Mouse (Mus musculus) T-helper 17 cell (primary cell): ENCODE measurements around the gene Rarg.

Experiments used
- in situ Hi-C, 2 experiments: fragments of 300-600 bp; cut with MboI, MseI; formaldehyde crosslinking; loops; 1 replicate in 1 of 2; 2 replicates in 1 of 2; pipeline ENCODE4 v1.15.1; 2025; ENCODE audit warnings: high pct_unique_total_duplicates in 2 of 2

Gene Rarg

DNA sequence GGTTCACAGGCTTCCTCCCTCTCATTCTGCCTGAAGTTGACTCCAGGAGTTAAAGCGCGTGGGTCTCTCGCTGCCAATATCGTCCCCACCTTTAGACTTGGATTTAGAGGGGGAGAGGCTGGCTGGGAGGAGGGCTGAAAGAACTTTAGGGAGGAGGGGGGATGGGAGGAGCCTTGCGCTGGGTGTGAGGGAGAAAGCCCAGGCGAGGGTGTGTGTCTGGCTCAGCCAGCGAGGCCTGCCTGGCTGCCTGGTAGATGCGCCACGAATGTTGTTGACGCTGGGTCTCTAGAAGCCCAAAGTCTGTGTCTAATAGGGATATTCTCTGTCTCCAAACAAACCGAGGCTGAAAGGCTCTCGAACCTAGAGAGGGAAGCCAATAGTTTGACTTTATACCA, 756 bp upstream of the Rarg start:
- in situ Hi-C loops, result no loop called here

DNA sequence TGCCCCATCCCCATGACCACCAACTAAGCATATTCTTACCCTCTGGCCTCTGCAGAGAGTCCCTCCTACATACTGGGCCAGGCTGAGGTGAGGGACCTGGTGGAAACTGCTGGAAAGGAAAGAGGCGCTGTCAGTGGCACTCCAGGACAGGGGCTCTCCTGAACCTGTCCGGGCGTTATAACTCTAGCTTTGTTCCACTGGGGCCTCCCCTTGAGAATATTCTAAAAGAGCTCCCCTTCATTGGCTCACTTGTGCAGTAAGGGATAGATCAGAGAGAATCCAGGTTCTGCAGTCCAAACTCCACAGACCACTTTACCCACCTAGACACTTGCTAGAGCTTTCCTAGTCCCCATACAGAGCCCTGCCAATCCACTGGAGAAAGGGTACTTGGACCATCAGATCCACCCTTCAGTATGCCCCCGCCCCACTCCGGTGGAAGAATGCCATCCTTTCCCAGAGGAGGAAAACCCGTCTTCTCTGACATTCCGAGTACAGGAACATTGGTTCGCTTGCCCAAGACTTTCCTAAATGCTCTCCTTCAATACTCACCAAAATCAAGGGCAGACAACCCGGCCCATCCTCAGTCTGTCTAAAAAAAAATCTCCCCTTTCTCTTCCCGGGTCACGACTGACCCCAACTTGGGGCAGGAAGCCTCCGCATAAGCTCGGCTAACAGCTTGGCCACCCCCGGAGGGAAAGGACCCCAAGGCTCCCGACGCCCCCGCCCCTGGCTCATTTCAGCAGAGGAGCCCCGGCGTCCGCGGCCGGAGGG, 701 bp downstream of the Rarg start:
- in situ Hi-C loops, result no loop called here

DNA sequence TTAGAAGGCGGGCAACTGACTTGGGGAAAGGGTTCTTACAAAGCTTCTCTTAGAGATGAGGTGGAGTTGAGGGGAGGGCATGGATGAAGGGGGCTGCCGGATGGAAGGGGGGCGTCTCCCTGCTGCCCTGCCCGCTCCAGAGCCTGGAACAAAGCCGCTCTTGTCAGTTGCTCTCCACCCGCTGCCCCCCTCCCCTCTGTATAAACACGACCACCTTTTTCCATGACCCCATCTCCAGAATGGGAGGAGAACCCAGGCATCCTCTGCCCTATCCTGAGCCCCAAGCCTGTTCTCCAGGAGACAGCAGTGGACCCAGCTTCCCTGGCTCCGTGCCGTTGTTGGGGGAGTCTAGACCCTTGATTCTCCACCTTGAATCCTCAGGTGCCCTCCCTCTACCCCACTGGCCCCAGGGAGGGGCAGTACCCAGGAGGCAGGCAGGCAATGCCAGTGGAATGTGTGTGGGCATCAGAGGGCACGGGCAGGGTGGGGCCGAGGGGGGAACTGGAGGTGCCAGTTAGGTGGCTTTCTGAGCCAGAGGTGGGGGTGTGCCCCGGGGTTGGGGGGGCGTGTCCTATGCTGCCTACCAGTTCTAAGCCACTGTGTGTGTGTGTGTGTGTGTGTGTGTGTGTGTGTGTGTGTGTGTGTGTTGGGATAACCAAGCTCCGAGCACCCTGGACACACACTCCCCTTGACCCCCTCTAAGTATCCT, 1.6 kb downstream of the Rarg start:
- in situ Hi-C loops, result no loop called here

DNA sequence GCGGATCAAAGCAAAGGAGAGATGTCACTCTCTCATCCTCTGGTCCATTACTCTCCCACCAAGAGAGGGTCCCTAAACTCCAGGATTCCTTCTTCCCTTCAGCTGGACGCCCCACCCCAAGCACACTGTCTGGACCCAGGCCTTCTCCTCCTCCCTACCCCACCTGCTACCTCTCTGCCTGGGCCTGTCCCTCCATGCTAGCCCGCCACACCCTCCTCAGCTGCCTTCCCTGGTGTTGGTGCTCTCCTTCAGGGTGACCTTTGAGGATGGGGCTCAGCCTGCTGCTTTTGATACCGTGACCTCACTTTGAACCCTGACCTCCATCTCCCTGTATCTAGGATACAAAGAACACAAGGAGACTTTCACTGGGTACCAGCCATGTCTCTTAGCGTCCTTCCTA, 6.8 kb downstream of the Rarg start:
- in situ Hi-C loops, result no loop called here

DNA sequence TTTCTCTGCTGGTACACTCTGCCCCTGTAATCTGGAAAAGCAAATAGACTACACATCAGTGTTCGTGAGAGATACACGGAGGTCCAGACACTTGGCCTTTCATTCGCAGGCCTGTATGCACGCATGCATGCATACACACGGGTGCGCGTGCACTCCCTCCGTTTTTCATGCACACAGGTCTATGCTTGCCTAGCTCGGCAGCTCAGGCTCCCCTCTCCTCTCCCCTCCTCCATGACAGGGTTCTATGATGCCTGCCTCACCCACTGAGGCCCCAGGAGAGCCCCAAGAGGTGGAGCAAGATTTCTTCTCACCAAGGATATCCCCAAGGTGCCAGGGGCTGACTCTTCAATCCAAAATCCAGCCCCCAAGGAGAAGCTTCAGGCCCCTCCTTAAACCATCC, 7.3 kb downstream of the Rarg start:
- in situ Hi-C loops, result no loop called here

DNA sequence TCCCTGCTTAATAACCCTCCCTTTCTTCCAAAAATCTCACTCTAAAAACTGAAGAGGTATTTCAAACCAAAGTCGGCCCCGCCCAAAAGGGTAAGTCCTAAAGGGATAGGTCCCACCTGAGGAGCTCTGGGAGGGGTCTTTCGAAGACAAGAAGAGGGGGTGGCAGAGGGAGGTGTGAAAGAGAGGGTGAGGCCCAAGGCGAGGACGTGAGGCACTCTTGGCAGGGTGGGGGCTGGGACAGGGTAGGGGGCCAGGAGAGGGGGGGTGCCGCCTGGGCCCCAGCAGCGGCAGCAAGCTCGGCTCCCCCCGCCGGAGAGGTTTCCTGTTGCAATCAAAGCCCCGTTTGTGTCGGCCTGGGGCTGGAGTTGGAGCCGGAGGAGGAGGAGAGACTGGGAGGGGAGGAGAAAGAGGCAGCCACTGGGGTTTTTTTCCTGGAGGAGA, 8.0 kb downstream of the Rarg start:
- in situ Hi-C loops, result no loop called here

DNA sequence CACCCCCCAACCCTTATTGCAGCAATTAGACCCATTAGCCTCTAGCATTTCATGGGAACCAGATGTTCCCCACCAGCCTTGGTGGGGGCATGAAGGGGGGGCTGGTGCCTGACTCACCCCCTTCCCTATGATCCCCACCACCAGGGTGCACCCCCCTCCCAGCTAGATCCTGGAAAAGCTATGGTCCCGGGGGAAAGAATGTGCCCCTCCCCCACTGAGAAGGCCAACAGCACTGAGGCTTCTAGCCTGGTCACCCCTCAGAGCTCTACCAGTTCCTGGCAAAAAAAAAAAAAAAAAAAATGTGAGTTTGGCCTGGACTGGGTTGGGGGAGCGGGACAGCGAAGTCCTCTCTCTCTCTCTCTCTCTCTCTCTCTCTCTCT, 8.5 kb downstream of the Rarg start:
- in situ Hi-C loops, result no loop called here

DNA sequence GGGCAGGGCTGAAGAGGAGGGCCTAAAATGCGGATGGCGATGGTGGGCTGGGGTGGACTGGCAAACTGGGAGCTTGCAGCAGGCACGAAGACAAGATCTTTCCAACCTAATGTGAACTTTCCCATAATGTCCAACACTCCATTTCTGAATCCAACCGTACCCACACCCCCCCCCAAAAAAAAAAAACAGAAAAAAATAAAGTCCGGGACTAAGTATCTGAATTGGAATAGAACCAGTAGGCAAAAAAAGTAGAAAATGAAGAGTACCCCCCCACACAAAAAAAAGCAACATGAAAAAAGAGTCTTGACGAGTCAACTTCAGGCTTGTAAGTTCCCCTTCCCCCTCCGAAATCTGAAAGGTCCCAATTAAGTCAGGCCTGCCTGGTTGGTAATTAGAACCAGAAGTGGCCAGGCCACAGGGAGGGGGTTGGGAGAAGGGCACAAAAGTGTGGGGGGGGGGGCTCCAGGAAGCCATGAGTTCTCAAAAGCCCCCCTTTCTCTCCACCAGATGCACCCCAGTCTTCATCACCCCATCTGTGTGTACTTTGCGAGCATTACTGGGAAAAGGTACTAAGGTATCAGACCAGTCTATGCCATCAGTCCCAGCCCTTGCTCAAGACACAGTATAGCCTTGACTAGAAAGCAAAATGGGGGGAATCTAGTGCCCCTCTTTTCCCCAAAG, 9.0 kb downstream of the Rarg start:
- in situ Hi-C loops, result no loop called here

DNA sequence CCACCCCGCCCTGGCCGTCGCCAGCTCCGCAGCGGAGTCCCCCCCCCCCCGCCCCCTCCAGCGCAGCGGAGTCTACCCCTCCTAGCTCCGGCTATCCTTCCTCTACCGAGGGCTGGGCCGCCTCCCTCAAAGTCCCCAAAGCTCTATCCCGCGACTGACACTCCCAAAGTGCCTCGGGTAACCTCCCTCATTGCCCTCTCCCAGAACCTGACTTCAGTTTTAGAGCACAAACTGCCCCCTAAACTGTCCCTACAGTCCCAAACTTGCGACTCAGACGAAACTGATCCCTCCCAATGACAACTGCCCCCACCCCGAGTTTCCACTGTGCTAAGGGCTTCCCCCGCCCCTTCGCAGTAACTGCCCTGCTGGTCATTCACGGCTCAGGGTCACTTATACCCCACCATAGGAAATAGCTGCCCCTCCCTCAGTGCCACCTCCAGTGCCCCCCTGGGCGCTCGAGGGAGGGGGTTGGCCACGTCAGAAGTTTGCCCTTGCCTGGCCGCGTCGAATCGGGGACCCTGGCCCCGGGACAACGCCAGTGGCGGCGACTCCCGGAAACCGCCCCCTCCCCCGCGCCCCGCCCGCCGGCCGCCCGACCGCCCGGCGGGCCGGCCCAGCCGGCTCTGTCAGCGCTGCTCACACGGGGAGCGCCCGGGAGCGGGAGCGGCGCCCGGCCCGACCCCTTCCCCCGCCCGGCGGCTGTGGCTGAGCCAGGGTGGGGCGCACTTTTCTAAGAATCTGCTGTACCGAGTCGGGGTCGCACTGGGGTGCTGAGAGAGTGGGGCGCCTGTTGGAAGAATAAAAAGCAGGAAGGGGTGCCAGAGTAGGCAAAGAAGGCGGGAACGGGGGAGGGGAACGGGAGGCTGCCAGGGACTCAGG, 9.8 kb downstream of the Rarg start:
- in situ Hi-C loops, result no loop called here

DNA sequence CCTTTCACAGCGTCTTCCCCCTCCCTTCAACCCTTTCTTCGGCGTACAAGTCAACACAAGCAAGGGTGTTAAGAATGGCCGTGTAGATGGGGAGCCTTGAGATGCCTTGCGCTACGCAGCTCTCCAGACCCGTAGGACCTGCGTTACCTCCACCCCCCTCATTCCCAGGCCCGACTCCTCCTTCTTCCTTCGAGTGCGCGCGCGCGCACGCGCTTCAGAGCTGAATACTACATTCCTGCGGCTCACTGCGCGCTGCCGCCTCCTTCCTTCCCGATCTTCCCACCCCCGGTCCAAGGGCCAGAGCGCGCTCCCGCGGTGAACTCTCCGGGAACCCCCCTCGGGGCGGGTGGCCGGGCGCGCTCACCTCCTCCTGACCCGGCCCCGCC, 10.5 kb downstream of the Rarg start:
- in situ Hi-C loops, result no loop called here

DNA sequence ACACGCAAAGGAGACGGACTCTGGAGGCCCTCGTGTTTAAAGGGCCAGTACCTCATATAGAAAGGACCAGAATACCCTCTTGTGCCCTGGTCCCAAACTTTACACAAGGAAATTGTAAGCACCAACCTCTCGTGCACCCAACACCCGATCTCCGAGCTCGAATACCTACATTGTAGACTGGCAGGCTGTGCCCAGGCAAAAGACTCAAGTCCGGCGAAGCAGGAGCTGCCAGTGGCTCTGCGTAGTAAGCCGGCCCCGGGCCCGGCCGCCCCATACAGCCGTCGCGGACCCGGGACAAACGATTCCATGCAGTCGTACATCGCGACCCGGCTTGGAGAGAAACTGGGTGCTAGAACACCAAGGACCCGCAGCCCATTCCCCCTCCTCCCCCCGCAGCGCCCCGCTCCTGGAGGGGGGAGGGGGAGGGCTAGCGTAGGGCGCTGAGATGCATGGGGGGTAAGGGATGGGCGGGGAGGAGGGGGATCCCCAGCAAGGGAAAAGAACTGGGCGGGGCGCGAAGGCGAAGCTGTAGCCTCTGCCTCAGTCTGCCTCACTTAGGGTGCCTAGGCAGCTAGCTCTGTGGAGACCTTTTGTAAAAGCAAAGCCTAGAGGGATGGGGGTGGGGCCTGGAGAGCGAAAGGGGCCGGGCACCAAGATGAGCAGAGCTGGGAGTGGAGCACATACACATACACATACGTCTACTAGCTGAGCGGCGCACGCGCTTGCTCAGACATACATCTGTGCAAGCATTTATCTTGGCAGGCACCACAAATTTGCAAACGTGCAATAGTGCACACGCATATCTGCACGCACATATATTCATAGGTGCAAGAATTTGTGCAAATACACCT, 11.2 kb downstream of the Rarg start:
- in situ Hi-C loops, result no loop called here

DNA sequence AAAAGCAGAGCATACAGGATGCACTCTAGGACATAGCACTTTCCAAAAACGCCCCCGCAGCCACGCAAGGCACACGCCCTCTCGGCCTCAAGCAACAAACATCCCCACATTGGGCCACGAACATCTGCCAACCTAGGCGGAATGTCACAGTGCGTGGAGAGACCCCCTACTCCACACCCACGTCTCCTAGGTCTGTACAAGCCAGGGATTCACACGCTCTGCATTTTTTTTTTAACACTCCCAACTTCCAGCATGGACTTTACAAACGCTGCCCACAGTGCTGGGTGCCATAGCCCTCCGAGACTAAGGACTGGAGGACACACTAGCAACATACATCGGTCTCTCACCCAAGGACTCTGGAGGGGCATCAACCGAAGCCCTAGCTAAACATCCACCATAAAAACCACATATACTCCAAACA, 11.8 kb downstream of the Rarg start:
- in situ Hi-C loops, result no loop called here

DNA sequence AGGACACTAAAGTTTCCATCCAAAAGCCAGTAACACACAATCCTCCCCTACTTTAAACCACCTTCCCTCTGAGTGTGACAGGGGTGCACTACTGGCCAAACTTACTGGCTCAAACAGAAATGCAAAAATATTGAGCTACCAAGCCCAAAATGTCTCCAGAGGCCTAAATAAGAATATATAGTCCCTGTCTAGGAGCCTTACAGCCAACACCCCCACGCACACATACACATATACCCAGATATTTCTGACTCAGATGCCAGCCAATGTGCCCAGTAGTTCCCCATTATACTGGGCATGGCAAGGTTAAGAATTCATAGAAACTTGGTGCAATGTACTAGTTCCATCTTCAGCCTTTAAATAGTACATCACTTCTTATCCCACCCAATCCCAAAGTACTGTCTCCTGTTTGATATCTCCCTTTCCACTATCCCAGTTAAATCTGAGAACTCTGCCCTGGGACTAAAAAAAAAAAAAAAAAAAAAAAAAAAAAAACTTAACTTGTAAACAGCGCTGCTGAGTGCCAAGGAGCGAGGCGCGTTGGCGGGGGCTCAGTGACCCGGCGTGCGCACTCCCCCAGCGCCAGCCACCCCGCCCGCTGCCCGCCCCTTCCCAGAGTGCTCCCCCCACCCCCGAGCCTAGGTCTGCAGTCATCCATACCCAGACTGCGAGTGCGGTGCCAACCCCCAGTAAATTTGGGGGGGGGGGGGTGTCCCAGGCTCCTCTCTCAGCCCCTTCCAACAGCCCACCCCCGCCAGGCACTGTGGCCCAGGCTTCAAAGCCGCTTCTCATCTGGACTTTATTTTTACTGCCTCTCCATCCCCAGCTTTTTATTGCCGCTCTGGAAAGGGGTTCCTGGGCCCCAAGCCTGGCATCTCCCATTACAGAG, 12.8 kb downstream of the Rarg start:
- in situ Hi-C loops, result loop anchor here in 1 of 2 experiments (5.0 kb wide), 1 partner anchor 73 kb away; no protein-coding TSS in a partner anchor

DNA sequence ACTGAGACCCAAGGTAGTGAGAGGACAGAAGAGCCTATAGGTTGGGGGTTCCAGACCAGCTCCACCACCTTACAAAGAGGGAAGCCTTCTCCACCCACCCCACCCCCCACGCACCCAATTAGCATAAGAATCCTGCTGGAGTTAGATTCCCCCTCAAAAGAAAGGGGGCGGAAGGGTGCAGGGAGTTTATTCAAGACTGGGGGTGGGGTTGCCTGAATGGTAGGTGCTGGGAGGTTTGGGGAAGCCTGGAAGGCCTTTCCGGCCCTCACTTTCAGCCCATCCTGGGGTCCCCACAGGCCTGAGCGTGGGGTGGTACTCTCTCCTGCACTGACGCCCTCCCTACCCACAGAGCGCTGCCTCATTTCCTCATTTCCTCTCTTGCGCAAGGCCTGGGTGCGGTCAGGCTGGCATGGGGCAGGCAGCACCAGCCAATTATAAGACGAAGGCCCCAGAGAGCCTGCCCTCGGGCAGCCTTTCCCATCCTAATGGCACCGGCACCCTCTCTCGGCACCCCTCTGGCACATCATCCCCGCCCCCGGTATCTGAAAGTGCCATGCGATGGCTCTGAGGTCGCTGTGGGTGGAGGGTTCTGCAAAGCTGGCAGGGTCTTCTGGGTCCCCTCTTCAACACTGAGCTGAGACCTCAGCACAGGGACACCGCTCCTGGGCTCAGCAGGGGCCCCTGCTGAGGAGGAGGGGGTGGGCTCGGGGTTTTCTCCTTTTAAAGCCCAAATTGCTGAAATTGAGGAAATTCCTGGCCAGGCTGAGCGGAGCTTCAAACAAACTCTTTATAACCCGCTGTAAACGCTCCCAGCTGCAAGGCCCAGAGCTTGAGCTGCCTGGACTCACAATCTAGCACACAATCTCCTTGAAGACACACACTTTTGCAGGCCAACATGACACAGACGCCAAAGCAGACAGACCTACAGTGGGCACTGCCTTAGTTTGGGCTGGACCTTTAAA, 13.8 kb downstream of the Rarg start:
- in situ Hi-C loops, result loop anchor here in 1 of 2 experiments (5.0 kb wide), 1 partner anchor 74 kb away; no protein-coding TSS in a partner anchor

DNA sequence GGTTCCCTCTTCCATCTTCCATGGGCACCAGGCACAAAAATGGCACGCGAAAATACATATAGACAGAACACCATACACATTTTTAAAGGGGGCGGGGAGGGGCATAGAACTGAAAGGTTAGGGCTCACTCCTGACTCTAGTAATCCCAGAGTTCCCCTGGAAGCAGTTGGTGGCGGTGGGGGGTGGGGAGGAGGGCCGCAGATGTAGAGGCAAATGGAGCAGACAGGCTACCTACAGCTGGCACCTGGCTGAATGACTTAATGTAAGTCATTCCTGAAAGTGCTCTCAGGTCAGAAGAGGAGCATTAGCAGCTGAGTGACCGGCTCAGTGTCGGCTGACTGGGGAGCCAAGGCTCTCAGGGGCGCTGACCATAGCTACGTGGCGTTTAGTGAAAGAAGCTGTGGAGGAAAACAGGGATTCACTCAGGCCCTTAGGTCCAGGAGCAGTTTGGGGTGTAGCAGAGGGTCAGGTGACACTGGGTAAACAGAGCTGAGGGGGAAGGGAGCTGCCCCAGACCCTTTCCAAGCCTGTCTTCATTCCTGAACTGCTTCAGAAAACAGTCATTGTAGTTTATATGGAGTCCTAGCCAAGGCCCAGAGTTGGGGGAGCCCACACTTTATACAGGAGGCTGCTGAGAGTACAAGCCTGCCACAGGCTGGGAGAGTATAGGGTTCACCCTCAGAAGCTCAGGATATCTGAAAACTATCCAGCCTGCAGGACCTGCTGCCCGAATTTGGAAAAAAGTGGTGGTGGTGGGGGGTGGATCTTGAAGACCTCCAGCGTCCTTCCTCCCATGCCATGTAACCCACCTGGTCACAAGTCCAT, 14.7 kb downstream of the Rarg start:
- in situ Hi-C loops, result loop anchor here in 1 of 2 experiments (5.0 kb wide), 1 partner anchor 75 kb away; no protein-coding TSS in a partner anchor

DNA sequence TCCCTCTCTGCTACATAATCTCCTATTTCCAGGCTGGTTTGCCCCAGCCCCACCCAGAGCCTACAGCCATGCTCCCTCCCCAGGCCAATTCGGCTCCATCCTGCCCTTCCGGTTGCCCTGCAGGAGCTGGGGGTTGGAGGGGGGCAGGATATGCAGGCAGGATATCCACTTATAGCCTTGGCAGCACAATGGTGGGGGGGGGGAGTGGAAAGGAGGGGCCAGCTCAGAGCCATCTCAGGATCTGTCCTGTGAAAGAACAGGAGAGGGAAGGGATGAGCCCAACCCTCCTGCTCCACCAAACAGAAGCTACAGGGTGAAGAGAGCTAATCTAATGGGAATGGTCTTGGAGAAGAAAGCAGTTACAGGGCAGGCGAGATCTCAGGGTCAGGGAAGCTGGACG, 16.7 kb downstream of the Rarg start:
- in situ Hi-C loops, result loop anchor here in 1 of 2 experiments (5.0 kb wide), 1 partner anchor 77 kb away; no protein-coding TSS in a partner anchor

DNA sequence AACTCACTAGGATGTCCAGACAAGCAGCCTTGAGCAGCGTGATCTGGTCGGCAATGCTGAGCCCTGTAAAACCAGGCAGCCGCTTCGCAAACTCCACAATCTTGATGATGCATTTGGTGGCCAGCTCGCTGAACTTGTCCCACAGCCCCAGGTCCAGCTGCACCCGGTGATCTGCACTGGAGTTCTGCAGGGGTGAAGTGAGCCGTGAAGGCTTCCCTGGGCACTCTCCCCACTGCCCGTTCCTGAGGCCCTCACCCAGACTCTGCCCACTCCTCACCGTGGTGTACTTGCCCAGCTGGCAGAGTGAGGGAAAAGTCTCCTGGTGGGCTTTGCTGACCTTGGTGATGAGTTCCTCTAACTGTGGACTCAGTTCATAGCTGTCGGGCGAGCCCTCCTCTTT, 17.5 kb downstream of the Rarg start:
- in situ Hi-C loops, result loop anchor here (5.0 to 10.0 kb wide), 2 partner anchors 77 to 2005 kb away; no protein-coding TSS in a partner anchor
